Mouse (Mus musculus) embryonic facial prominence, embryonic 14.5 days (tissue): Measurements from ENCODE around the gene Scfd2. TPM values are rescaled to one million over a fixed set of nuclear protein-coding genes. Genes with fewer than 3 reads are reported as not detected.

Source experiments
- ATAC-seq: fragments of 200-750 bp; cut with Nextera tagmentation; 2 replicates; pipeline ENCODE4 v1.8.0; 2017; ENCODE audit warnings: low read depth, moderate number of reproducible peaks, moderate TSS enrichment
- DNase-seq: peaks from one replicate; pipeline ENCODE4 v3.0.0-alpha.2; 2015; ENCODE audit warnings: low spot score
- H3K27ac ChIP-seq: fragments of 300-500 bp; sonication (generic); replicated peaks from 2 replicates; pipeline ENCODE4 v1.5.1; 2014; ENCODE audit warnings: low read depth, mild to moderate bottlenecking, low read length, moderate library complexity
- H3K27me3 ChIP-seq: fragments of 300-500 bp; sonication (generic); replicated peaks from 2 replicates; pipeline ENCODE4 v1.6.1; 2014; ENCODE audit warnings: low read length; ENCODE audit not compliant: control insufficient read depth, insufficient read depth
- H3K36me3 ChIP-seq: fragments of 300-500 bp; sonication (generic); 2 replicates; pipeline ENCODE4 v1.6.1; 2014; ENCODE audit warnings: low read length, mixed read lengths; ENCODE audit not compliant: control insufficient read depth, insufficient read depth
- H3K4me1 ChIP-seq: fragments of 300-500 bp; sonication (generic); 2 replicates; pipeline ENCODE4 v1.6.1; 2014; ENCODE audit warnings: antibody characterized with exemption, low read length; ENCODE audit not compliant: control insufficient read depth, insufficient read depth
- H3K4me2 ChIP-seq: fragments of 300-500 bp; sonication (generic); 2 replicates; pipeline ENCODE4 v1.6.1; 2014; ENCODE audit warnings: low read depth, mild to moderate bottlenecking, low read length, moderate library complexity, mixed read lengths
- H3K4me3 ChIP-seq: fragments of 300-500 bp; sonication (generic); 2 replicates; pipeline ENCODE4 v1.5.1; 2014; ENCODE audit warnings: low read depth, mild to moderate bottlenecking, low read length
- H3K9ac ChIP-seq: fragments of 300-500 bp; sonication (generic); 2 replicates; pipeline ENCODE4 v1.6.1; 2014; ENCODE audit warnings: low read depth, mild to moderate bottlenecking, low read length, moderate library complexity, mixed read lengths
- H3K9me3 ChIP-seq: fragments of 300-500 bp; sonication (generic); 2 replicates; pipeline ENCODE4 v1.6.1; 2016; ENCODE audit warnings: low read length; ENCODE audit not compliant: control insufficient read depth
- WGBS: fragments of 180-500 bp; shearing (Covaris S2); extraction: QIAGEN DNeasy Blood & Tissue Kit; methylation state at CpG from one replicate; pipeline ENCODE4 v1.1.7; 2014; 5-methylcytosine and 5-hydroxymethylcytosine counted together
- polyA plus RNA-seq: library from polyadenylated mRNA; unstranded; fragments of >200 nt; fragmentation: Nextera tagmentation; extraction: Ambion mirVana; gene quantifications from 2 replicates; pipeline ENCODE4 v1.2.1, GENCODE M21; 2014

Scfd2 gene
- polyA plus RNA-seq, 1 experiment from 2014 or later, result 21.3 TPM

DNA sequence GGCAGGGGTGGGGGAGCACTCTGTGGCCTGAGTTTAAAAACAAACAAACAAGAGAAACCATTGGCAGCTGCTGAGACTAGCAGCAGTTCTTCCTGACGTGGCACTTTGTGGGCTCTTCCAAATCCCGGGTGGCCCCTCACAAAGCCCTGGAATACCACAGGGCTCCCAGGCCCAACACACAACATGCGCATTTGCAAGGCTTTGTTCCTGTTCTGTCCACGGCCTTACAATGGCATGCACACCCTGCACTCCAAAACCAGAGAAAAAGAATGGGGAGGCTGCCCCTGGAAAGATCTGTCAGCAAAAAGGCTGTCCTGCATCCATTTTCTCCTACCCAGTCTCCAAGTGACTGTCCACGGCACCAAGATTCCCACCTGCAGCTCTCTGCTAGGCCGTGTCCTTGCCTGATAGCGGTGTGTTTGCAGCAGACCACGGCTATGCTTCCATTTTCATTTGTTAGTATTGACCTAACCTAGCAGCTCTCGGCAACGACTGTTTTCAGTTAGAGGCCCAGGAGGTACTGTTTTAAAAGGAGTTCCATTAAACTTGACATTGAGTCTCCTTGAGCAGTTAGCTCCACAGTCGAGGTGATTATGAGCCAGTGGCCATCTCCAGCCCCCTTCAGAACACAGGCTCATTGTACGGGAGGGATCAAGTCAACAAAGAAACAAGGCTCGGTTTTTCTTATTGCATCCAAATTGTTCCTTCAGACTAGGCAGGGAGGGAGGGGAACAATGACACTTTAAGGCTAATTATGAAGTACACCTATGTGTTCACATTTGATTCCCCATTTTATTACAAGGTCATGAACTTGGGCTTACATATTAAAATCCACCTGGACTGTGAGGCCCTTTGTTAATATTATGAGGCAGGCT is 265.7 kb downstream of the Scfd2 start:
- peaks cover 27% of the 10 kb centered on the region for H3K4me1 ChIP-seq
- H3K9ac ChIP-seq, result no peak overlapping the region
- WGBS, result 34% methylated on average over 13 of the region's 13 CpGs
- ATAC-seq, result no peak
- no peak overlapping the region for H3K4me3 ChIP-seq
- no peak for DNase-seq
- no peaks in the 10 kb centered on the region for H3K27me3 ChIP-seq
- peak overlapping the region; percentile 36 for H3K27ac ChIP-seq
- no peak overlapping the region for H3K4me2 ChIP-seq
- H3K36me3 ChIP-seq, result no peaks in the 10 kb centered on the region
- no peaks in the 10 kb centered on the region for H3K9me3 ChIP-seq

DNA sequence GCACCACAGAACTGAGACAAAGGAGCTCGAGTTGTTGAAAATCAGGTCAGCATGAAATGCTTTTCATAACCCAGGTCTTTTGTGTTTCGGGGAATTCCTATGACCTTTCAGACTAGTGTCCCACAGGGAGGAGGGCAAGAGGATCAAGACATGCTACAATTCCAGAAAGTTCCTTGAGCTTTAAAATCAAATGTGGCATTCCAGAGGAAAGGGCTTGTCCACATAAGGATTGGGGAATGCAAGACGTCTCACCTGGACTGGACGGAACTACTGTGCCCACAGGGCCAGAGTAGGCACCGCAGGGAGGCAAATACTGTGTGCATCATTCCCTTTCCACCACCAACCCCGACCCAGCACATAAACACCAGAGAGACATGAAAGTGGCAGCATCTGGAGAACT is 266.4 kb downstream of the Scfd2 start:
- 66% methylated on average over 6 of the region's 6 CpGs for WGBS
- DNase-seq, result no peak
- peaks cover 33% of the 10 kb centered on the region for H3K4me1 ChIP-seq
- ATAC-seq, result no peak
- no peaks in the 10 kb centered on the region for H3K27me3 ChIP-seq
- no peaks in the 10 kb centered on the region for H3K9me3 ChIP-seq
- peak overlapping the region; percentile 36 for H3K27ac ChIP-seq
- H3K4me2 ChIP-seq, result no peak overlapping the region
- H3K4me3 ChIP-seq, result no peak overlapping the region
- H3K36me3 ChIP-seq, result no peaks in the 10 kb centered on the region
- no peak overlapping the region for H3K9ac ChIP-seq

DNA sequence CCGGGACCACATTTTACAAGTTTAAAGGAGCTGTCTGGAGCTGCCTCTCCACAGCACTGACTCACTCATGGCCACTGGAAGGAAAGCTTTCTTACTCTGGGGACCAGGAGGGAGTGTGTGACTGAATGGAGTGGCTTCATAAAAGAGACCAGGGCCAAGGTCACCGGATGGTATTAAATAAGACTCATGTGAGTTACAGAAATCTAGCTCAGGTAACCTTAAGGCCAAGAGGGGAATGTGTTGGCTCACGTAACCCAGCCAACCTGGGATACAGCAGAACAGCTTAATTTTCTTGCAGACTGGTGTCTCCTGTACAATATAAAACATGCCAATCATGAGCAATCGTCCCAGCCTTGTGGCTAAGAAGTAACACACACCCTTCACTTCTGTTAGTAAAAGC is 267.0 kb downstream of the Scfd2 start:
- no peaks in the 10 kb centered on the region for H3K9me3 ChIP-seq
- no peaks in the 10 kb centered on the region for H3K36me3 ChIP-seq
- H3K4me1 ChIP-seq, result peaks cover 37% of the 10 kb centered on the region
- H3K9ac ChIP-seq, result no peak overlapping the region
- H3K27ac ChIP-seq, result no peak overlapping the region
- WGBS, result 57% methylated on average over 4 of the region's 4 CpGs
- DNase-seq, result no peak
- no peak overlapping the region for H3K4me3 ChIP-seq
- ATAC-seq, result no peak
- no peak overlapping the region for H3K4me2 ChIP-seq
- H3K27me3 ChIP-seq, result no peaks in the 10 kb centered on the region

DNA sequence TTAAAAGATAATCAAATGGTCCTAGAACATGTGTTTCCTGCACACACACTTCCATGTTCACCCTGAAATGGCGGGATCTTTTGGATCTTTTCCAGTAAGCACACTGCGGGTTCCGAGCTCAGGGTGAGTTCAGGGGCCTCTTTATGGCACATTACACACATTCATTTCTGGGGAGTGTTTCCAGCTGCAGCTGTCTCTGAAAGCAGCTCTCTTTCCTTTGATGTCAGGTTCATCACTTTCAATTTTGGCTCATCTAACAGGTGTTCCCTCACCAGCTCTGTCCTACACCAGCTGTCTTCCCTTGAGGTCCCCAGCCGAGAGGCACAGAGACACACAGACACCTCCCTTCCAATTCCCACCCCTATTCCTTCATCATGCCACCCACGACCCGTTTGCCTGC is 270.5 kb downstream of the Scfd2 start:
- Histone ChIP-seq H3K4me3 (no peak overlapping the region), H3K4me2 (no peak overlapping the region), H3K4me1 (peaks cover 26% of the 10 kb centered on the region), H3K9me3 (no peaks in the 10 kb centered on the region), H3K36me3 (no peaks in the 10 kb centered on the region), H3K27me3 (no peaks in the 10 kb centered on the region), H3K27ac (peak overlapping the region; percentile 72), H3K9ac (no peak overlapping the region)
- DNase-seq (peak; percentile 71), ATAC-seq (peak; percentile 27)
- WGBS, result 40% methylated on average over 6 of the region's 6 CpGs

DNA sequence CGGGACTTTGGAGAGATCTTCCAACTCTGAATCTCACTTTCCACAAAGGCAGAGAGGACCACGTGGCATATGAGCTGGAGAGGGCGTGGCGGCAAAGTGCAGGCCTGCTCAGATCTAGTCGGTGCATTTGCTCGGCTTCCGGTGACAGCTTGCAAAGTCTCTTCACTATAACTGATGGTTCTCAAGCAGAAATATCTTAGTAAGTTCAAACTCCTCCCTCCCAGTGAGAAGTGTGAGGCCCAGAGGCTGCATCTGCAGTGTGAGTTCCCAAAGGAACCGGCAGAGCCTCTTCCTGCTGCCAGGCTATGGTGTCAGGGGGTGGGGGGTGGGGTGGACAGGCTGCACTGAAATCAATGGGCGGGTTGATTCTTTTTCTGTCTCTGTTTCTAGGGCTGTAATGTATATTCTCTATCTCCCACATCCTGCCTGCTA is 271.2 kb downstream of the Scfd2 start:
- Histone ChIP-seq H3K9ac (peak overlapping the region; percentile 22; the same call in 1 of the 2 replicates), H3K27me3 (no peaks in the 10 kb centered on the region), H3K27ac (peak overlapping the region; percentile 72), H3K4me1 (peaks cover 20% of the 10 kb centered on the region), H3K4me3 (no peak overlapping the region), H3K4me2 (peak overlapping the region; percentile 1; the same call in 1 of the 2 replicates), H3K36me3 (no peaks in the 10 kb centered on the region), H3K9me3 (no peaks in the 10 kb centered on the region)
- 30% methylated on average over 9 of the region's 9 CpGs for WGBS
- ATAC-seq (peak; percentile 81), DNase-seq (peak; percentile 86)

DNA sequence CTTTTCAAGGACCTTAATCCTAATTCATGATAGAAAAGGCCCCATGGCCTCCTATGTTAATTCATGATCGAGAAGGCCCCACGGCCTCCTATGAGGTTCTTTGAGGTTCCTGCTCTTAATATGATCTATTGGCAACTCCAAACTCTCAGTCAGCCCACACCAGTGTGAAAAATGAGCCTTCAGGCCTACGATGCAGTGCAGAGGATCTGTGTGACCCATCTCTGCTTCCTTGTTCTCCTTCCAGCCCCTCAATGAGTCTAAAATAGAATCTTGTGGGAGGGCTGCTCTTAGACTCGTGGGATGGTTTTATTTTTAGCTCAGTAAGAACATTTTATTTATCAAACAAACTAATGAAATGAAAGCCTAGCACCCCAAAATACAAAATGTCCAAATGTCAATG is 274.9 kb downstream of the Scfd2 start:
- no peak for ATAC-seq
- WGBS, result 62% methylated on average over 4 of the region's 4 CpGs
- H3K4me3 ChIP-seq, result no peak overlapping the region
- no peak overlapping the region for H3K9ac ChIP-seq
- H3K4me2 ChIP-seq, result no peak overlapping the region
- H3K27me3 ChIP-seq, result no peaks in the 10 kb centered on the region
- no peaks in the 10 kb centered on the region for H3K36me3 ChIP-seq
- H3K9me3 ChIP-seq, result no peaks in the 10 kb centered on the region
- no peak for DNase-seq
- peaks cover 23% of the 10 kb centered on the region for H3K4me1 ChIP-seq
- no peak overlapping the region for H3K27ac ChIP-seq

DNA sequence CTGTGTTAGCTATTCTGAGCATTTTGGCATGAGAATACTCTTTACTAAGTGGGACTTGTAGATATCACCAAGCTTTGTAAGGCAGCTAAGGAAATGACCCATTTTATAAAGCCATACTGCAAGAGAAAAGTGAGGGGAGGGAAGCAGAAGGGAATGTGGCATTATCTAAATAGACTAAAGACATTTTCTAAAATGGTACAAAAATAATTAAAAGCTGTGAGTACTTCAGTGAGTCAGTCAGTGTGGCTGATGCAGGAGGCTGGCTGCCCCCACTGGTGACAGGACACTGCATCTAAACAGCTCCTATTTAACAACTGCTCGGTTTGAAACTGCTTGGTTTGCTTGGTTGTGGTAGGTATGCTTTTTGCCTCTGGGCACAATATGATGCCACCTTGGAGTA is 276.6 kb downstream of the Scfd2 start:
- Histone ChIP-seq H3K27ac (no peak overlapping the region), H3K4me2 (no peak overlapping the region), H3K36me3 (no peaks in the 10 kb centered on the region), H3K9me3 (no peaks in the 10 kb centered on the region), H3K4me1 (peaks cover 24% of the 10 kb centered on the region), H3K9ac (no peak overlapping the region), H3K27me3 (no peaks in the 10 kb centered on the region), H3K4me3 (no peak overlapping the region)
- DNase-seq (no peak), ATAC-seq (no peak)
- 71% methylated on average over 1 of the region's 1 CpGs for WGBS

DNA sequence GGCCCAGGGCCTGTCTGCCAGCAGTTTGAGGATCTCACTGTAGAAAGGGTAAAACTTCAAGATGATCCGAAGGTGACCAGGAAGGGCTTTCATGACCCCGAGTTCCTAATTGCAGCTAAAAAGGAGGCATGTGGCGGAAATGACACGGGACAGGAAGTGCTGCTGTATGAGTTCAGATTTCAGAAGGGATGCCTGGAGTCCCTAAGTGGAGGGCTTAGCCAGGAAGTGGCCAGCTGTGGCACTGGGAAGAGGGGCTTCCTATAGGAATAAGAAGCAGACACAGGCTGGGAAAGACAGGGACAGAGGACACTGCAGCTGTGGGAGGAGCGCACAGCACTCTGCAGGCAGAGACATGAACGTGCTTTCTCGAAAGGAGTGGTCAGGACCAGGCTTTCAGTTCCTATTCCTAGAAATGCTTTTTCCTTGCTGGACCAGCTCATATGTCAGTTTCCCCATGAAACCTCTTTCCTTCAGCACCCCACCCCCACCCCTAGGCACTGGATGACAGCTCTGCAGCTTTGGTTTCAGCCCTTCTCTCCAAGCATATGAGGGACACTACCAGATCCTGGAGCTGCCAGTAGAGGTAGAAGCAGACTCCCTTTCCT is 277.7 kb downstream of the Scfd2 start:
- DNase-seq, result peak; percentile 67
- H3K36me3 ChIP-seq, result no peaks in the 10 kb centered on the region
- no peak overlapping the region for H3K9ac ChIP-seq
- H3K27me3 ChIP-seq, result no peaks in the 10 kb centered on the region
- 0 out of 2 replicates have a peak overlapping the region, but pooled peaks have one; percentile 17 for H3K27ac ChIP-seq
- peaks cover 27% of the 10 kb centered on the region for H3K4me1 ChIP-seq
- WGBS, result 29% methylated on average over 7 of the region's 7 CpGs
- H3K4me3 ChIP-seq, result no peak overlapping the region
- no peaks in the 10 kb centered on the region for H3K9me3 ChIP-seq
- no peak overlapping the region for H3K4me2 ChIP-seq
- ATAC-seq, result 0 out of 2 replicates have a peak, but pooled peaks have one; percentile 3
